Mouse (Mus musculus) gastrocnemius, adult 8-10 months (tissue): ENCODE measurements around the gene Pagr1b. TPM values are rescaled to one million over a fixed set of nuclear protein-coding genes. Genes with fewer than 3 reads are reported as not detected.

Experiments
- DNase-seq, 2 experiments: peaks; one replicate each; pipeline ENCODE4 v3.0.0; 2022; ENCODE audit warnings: low spot score in 2 of 2
- microRNA-seq: library from miRNA; unstranded; fragments of <30 nt; microRNA quantifications from one replicate; pipeline ENCODE4 v1.2.0, GENCODE M21; 2022
- total RNA-seq, 4 experiments: library from RNA; stranded (reverse); gene quantifications; 2 replicates each; pipeline ENCODE4 v1.2.4; 2022

Pagr1b gene
- total RNA-seq, 4 experiments from 2014 or later: 0.67 TPM; not detected in 3

- DNase-seq: no peak
Observed at GRCm38 (mm10) chr7:126951741-126952140, 64.5 kb downstream of the Pagr1b start.

Small RNA genes within 50 kb of the gene (microRNA-seq; reads per million reads assigned to microRNA genes)
- gene Gm44343: not detected

Other genes starting within 250 kb of the Pagr1b start
- gene Ypel3, start 239.5 kb downstream of the Pagr1b start, total RNA-seq: 100 to 1,000 TPM in 1 of 4 experiments, 10 to 100 TPM in 3; 91.2 to 105 (median 95.6) TPM
- under 1 TPM; 0.17 to 0.48 (median 0.40) TPM for gene Tbx6, start 235.0 kb downstream of the Pagr1b start, total RNA-seq
- 10 to 100 TPM; 23.1 to 26.0 (median 24.8) TPM for gene Ppp4c, start 224.0 kb downstream of the Pagr1b start, total RNA-seq
- gene Fam57b, start 218.8 kb downstream of the Pagr1b start, total RNA-seq: 10 to 100 TPM; 49.5 to 78.2 (median 66.4) TPM
- gene 4930451I11Rik, start 184.8 kb downstream of the Pagr1b start, total RNA-seq: not detected
- gene Doc2a, start 169.1 kb downstream of the Pagr1b start, total RNA-seq: not detected
- 1 to 10 TPM; 4.1 to 9.6 (median 5.1) TPM for gene Hirip3, start 154.5 kb downstream of the Pagr1b start, total RNA-seq
- 10 to 100 TPM in 3 of 4 experiments, 1 to 10 TPM in 1; 10.0 to 11.1 (median 10.5) TPM for gene Ino80e, start 154.1 kb downstream of the Pagr1b start, total RNA-seq
- 10 to 100 TPM; 18.6 to 20.9 (median 20.0) TPM for gene Taok2, start 131.8 kb downstream of the Pagr1b start, total RNA-seq
- 10 to 100 TPM in 3 of 4 experiments, 1 to 10 TPM in 1; 9.3 to 13.4 (median 12.0) TPM for gene Tmem219, start 93.6 kb downstream of the Pagr1b start, total RNA-seq
- gene Kctd13, start 87.6 kb downstream of the Pagr1b start, total RNA-seq: 1 to 10 TPM; 1.2 to 4.0 (median 2.7) TPM
- gene Asphd1, start 66.9 kb downstream of the Pagr1b start, total RNA-seq: not detected
- gene Sez6l2, start 65.9 kb downstream of the Pagr1b start, total RNA-seq: 1 to 10 TPM in 1 of 4 experiments, under 1 TPM in 3; 0.19 to 1.1 (median 0.51) TPM
- gene Cdipt, start 40.6 kb downstream of the Pagr1b start, total RNA-seq: 10 to 100 TPM; 27.4 to 34.9 (median 33.3) TPM
- under 1 TPM in 1 of 4 experiments, not detected in 3; 0.24 TPM for gene Cdiptos, start 40.4 kb downstream of the Pagr1b start, total RNA-seq
- 10 to 100 TPM; 26.7 to 48.3 (median 34.8) TPM for gene Mvp, start 1.9 kb downstream of the Pagr1b start, total RNA-seq
- 10 to 100 TPM in 1 of 4 experiments, 1 to 10 TPM in 3; 1.3 to 17.6 (median 5.2) TPM for gene Pagr1a, start 868 bp upstream of the Pagr1b start, total RNA-seq
- gene Gm42742, start 4.6 kb upstream of the Pagr1b start, total RNA-seq: 10 to 100 TPM in 3 of 4 experiments, 1 to 10 TPM in 1; 4.0 to 20.7 (median 14.7) TPM
- gene Prrt2, start 4.7 kb upstream of the Pagr1b start, total RNA-seq: under 1 TPM in 3 of 4 experiments, not detected in 1; 0.31 to 0.72 (median 0.65) TPM
- 10 to 100 TPM; 67.1 to 73.4 (median 72.5) TPM for gene Maz, start 10.6 kb upstream of the Pagr1b start, total RNA-seq
- gene Kif22, start 26.0 kb upstream of the Pagr1b start, total RNA-seq: 1 to 10 TPM in 1 of 4 experiments, under 1 TPM in 1, not detected in 2; 0.82 to 1.8 TPM
- not detected for gene Zg16, start 70.8 kb upstream of the Pagr1b start, total RNA-seq
- gene AI467606, start 74.9 kb upstream of the Pagr1b start, total RNA-seq: under 1 TPM; 0.12 to 0.74 (median 0.25) TPM
- under 1 TPM in 3 of 4 experiments, not detected in 1; 0.18 to 0.29 (median 0.27) TPM for gene Qprt, start 105.7 kb upstream of the Pagr1b start, total RNA-seq
- under 1 TPM in 3 of 4 experiments, not detected in 1; 0.07 to 0.13 (median 0.13) TPM for gene Spn, start 121.3 kb upstream of the Pagr1b start, total RNA-seq
- 10 to 100 TPM; 25.2 to 35.0 (median 32.7) TPM for gene Cd2bp2, start 179.6 kb upstream of the Pagr1b start, total RNA-seq
- gene Tbc1d10b, start 192.0 kb upstream of the Pagr1b start, total RNA-seq: 10 to 100 TPM; 29.1 to 34.3 (median 32.1) TPM
- gene Mylpf, start 192.4 kb upstream of the Pagr1b start, total RNA-seq: over 10,000 TPM; 27,006 to 32,685 (median 27,393) TPM
- 1 to 10 TPM; 4.2 to 5.5 (median 4.8) TPM for gene Zfp553, start 216.6 kb upstream of the Pagr1b start, total RNA-seq
- gene Sept1, start 216.6 kb upstream of the Pagr1b start, total RNA-seq: 1 to 10 TPM; 1.0 to 2.8 (median 1.4) TPM
- 10 to 100 TPM; 13.7 to 21.0 (median 18.3) TPM for gene Zfp771, start 227.8 kb upstream of the Pagr1b start, total RNA-seq
- gene Dctpp1, start 244.2 kb upstream of the Pagr1b start, total RNA-seq: 10 to 100 TPM; 31.3 to 38.3 (median 33.9) TPM